Mouse (Mus musculus): ENCODE measurements at regions not wholly inside any gene's neighbourhood (a gene's known extent, or its start where the extent isn't known, plus 50 kb on each side); places are given as distances from the start of the nearest gene placed in this dataset.
A peak's percentile ranks its signal among the peaks of the same experiment; 100 is the strongest.

GRCm38 (mm10) chr4:89012681-89013353, 124.1 kb upstream of the Mtap start:
- ATAC-seq (replicated peaks; ENCODE audit: poor library complexity, severe bottlenecking) = no peak

DNA sequence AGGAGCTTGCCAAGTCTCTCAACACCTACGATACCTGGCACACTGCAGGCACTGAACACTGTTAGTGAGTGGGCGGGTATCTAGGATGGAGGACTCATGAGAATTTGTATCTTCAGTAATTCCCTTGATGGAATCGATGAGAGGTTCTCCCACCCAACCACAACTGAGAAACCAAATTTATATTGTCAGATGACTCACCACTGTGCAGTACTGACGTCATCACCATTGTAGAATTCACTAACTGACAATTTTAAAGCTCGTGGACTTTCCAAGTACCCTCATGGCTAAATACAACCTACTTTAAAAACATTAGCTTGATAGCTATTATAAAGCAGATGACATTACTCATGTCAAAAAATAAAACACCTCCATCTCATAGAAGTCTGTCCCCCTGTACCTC, 128.4 kb upstream of the Mtap start:
- no peak for ATAC-seq (replicated peaks; ENCODE audit: poor library complexity, severe bottlenecking)

GRCm38 (mm10) chr4:89001470-89001869, 121.5 kb upstream of the Ifne start:
- no peak for ATAC-seq (replicated peaks; ENCODE audit: poor library complexity, severe bottlenecking)

DNA sequence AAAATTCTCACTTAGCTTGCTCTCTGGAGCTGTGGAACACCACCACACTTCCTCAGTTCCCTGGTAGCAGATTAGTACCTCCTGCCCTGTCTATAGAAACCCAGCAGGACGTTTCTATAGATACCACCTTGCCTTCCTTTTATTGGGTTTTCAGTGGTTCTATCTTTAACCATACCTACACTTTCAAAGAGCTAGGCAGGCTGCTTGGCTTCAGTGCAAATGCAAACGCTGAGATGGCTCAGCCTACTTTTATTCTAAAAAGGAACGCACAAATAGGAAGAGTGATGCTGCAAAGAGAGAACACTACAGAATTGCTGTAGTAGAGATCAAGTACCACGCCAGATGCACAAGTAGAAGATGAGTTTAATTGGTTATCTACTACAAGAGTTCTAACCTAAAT, 120.9 kb upstream of the Ifne start:
- ATAC-seq (replicated peaks; ENCODE audit: poor library complexity, severe bottlenecking) = no peak

GRCm38 (mm10) chr4:89000200-89000599, 120.2 kb upstream of the Ifne start:
- no peak for ATAC-seq (replicated peaks; ENCODE audit: poor library complexity, severe bottlenecking)

DNA sequence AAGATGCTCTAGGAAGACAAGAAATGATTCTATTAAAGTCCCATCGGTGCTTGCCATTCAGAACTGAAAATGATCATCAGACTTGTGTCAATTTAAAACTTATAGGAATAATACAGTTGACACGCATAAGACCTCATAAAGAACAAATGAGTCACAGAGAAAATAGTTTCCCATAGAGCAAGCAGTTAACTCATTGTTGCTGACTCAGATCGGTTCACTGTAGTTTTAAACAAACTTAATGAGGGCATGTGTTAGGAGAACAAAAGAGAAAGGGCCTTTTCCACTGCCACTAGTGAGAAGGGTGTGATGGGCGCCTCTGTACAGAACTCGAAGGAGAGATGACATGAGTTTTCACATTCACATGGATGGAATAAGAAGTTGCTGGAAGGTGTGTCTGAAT, 118.3 kb upstream of the Ifne start:
- ATAC-seq (replicated peaks; ENCODE audit: poor library complexity, severe bottlenecking) = no peak

DNA sequence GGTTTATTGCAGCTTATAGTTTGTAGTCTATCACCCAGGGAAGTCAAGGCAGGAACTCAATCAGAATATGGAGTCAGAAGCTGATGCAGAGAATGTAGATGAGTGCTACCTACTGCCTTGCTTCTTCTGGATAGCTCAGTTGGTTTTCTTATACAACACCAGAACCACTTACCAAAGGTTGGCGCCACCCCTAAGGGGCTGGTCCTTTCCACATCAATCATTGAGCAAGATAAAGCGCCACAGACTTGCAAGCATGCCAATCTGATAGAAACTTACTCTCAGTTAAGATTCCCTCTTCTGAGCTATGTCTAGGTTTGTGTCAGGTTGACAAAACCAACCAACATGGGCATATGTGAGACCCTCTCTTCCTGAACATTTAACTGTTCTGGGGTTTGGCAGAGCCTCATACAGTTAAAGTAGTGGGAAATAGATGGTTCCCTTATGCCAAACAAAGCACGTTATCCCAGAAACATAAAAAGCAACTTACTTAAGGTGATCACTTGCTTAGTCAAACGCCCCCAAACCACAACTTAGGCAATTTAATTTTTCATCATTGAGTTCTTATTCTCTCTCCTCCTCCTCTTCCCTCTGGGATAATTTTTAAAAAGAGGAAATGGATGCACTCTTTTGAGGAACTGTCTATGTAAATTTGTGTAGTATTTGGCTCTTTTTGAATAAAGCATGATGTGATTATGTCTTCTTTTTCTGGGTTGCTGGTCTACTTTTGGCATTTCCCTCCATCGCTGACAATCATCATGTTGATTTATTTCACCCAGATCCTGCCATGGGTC, 115.3 kb upstream of the Ifne start:
- peak; percentile 73 for ATAC-seq (replicated peaks; ENCODE audit: poor library complexity, severe bottlenecking)

DNA sequence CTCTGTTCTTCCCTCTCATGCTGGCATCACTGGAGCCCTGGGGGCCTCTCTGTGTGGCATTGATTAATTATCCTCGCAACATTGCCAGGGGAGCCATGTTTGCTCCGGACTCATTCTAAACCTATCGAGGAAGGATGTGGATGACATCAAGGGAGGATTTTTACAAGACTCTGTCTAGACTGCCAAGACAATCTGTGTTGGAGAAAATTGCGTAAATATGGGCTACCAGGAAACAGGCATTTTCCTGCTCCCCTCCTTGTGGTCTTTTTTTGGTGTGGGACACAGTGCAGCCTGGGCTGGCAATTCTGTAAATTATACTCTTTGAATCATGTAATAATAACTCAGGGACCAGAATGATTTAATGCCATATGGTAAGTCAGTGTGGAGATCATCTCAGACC, 114.5 kb upstream of the Ifne start:
- ATAC-seq (replicated peaks; ENCODE audit: poor library complexity, severe bottlenecking) = peak; percentile 30; the same call in 1 of the 2 replicates

GRCm38 (mm10) chr4:88992498-88992897, 112.5 kb upstream of the Ifne start:
- ATAC-seq (replicated peaks; ENCODE audit: poor library complexity, severe bottlenecking) = no peak

- no peak for ATAC-seq (replicated peaks; ENCODE audit: poor library complexity, severe bottlenecking)
Observed at GRCm38 (mm10) chr4:88988363-88988762, 108.4 kb upstream of the Ifne start.

GRCm38 (mm10) chr4:88987103-88987502, 107.1 kb upstream of the Ifne start:
- ATAC-seq (replicated peaks; ENCODE audit: poor library complexity, severe bottlenecking) = no peak

GRCm38 (mm10) chr4:88982457-88982856, 102.5 kb upstream of the Ifne start:
- peak; percentile 68 for ATAC-seq (replicated peaks; ENCODE audit: poor library complexity, severe bottlenecking)

DNA sequence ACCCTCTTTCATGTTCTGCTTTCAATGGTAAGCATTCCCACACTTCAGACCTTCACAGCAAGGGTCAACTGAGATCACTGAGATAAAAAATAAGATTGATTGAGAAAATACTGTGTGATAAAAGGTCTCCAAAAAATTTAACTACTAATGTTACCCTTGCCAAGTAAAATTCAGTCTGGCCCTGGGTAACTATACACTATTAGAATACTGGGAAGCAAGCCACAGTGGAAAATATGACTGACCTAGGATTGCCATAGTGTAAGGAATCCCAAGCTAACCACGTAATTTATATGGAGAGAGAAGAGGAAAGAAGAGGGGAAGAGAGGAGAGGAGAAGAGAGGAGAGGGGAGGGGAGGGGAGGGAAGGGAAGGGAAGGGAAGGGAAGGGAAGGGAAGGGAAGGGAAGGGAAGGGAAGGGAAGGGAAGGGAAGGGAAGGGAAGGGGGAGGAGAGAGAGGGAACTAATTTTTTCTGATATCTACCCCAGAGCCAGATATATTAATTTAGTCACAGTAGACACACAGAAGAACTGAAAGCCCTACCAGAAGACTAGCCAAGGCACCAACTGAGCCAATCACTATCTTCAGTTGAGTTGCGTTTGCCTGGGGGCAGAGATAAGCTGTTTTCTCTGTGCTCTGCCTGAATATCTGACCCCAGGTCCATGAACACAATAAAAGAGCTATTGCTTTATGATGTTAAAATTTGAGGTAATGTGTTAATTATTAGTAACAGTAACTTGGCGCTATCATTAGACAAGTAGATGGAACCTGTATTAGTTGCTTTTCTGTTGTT, 97.3 kb upstream of the Ifne start:
- ATAC-seq (replicated peaks; ENCODE audit: poor library complexity, severe bottlenecking) = no peak

DNA sequence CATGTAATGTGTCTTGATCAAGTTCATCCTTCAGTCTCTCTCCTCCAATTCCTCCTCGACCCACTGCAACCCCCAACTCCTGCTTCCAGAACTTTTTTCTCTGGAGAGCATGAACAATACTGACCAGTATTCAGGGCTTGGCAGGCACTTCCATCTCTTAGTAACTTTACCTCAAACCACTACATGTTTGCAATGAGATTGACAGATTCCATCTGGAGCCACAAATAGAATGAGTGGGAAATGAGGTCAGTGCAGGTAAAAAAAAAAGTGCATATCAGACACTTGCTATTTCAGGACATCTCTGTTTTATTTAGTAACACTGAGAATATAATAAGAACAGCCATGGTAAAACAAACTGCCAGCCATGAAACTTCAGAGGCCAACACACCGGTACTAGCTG, 94.5 kb upstream of the Ifne start:
- ATAC-seq (replicated peaks; ENCODE audit: poor library complexity, severe bottlenecking) = no peak

DNA sequence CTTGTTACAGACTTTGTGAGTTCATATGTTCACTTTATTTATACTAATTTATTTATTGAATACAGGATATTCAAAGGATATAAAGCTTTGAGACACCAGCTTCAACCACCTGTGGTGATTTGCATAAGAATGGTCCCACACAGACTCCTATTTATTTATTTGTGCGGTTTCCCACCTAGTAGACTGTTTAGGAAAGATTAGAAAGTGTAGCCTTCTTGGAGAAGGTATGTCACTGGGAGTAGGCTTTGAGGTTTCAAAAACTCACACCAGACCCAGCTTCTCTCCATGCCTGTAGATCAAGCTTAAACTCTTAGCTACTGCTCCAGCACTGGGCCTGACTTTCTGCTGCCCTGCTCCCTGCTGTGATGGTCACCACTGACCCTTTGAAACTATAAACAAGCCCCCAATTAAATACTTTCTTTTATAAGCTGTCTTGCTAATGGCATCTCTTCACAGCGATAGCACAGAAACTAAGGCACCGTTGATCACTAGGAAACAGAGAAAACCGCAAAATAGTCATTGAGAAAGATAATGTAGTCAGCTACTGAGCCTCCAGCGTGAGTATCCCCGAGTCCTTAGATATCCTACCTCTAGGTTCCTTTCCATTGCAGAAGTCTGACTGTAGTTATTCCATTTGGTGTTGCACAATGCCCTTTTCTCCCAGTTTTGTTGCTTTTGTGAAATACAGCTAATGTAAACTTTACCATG, 89.3 kb upstream of the Ifne start:
- no peak for ATAC-seq (replicated peaks; ENCODE audit: poor library complexity, severe bottlenecking)

DNA sequence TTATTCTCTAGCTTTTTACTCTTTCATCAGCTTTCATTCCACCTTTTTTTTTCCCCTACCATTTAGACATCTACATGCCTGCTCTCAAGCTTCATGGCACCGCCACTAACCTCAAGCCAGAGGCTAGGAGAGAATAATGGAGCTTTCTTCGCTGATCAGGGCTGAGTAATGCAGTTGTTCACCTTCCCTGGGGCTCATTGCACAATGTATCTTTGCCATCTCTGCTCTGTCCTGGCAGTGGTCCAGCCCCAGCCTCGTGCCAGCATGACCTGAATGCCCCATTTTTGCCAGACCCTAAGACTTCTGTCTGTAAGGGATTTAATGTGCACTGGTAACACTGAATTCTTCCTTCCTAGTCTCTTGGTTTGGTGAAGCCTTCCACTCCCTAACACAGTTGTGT, 79.6 kb upstream of the Ifne start:
- ATAC-seq (replicated peaks; ENCODE audit: poor library complexity, severe bottlenecking) = no peak

GRCm38 (mm10) chr4:88956605-88957004, 76.6 kb upstream of the Ifne start:
- no peak for ATAC-seq (replicated peaks; ENCODE audit: poor library complexity, severe bottlenecking)

DNA sequence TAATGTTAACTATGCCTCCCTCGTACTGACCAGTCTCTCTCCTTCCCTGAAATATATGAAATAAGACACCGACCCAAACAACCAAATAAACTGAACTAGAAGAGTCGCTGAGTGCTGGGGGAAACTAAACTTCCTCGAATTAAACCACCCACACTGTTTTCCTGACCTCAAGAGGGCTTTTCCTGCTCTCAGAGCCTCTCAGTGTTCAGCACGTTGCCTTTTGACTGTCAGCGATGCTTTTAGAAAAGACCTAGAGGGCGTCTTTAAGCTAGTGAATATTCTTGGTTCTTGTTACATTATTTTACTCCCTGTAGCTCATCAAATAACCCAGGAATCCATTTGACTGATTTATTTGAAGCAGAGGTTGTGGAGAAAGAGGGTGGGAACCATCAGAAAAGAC, 76.2 kb upstream of the Ifne start:
- no peak for ATAC-seq (replicated peaks; ENCODE audit: poor library complexity, severe bottlenecking)

DNA sequence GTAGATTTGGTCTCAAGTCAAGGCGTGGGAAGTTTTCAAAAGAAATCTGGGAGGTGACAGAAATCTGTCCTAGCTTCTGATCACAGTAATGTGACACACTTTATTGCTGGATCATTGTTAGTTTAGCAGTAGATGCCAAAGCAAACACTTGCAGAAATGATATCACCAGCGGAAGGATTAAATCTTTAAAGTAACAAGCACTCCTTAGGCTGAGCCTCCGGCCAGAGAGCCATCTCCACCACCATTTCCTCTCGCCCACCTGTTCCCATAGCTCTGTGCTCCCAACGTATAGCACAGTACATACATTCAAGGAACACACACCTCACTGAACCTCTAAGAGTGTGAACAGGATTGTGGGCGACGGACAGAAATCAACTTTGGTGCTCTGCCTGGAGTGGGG, 75.6 kb upstream of the Ifne start:
- ATAC-seq (replicated peaks; ENCODE audit: poor library complexity, severe bottlenecking) = no peak

- no peak for ATAC-seq (replicated peaks; ENCODE audit: poor library complexity, severe bottlenecking)
Observed at GRCm38 (mm10) chr4:88954045-88954444, 74.0 kb upstream of the Ifne start.

GRCm38 (mm10) chr4:88951034-88951336, 71.0 kb upstream of the Ifne start:
- no peak for ATAC-seq (replicated peaks; ENCODE audit: poor library complexity, severe bottlenecking)

Measured in granulocyte monocyte progenitor cell, adult 5-6 weeks (primary cell).